Mouse (Mus musculus) lung, adult 2 months (tissue): ENCODE results near the gene Kcnd3. TPM values are rescaled to one million over a fixed set of nuclear protein-coding genes. Genes with fewer than 3 reads are reported as not detected.

Experiments
- DNase-seq: peaks from one replicate; pipeline ENCODE4 v3.0.0; 2022
- H3K4me1 ChIP-seq: fragments of 200-500 bp; 2 replicates; pipeline ENCODE4 v1.6.1; 2011; ENCODE audit warnings: low read length; ENCODE audit not compliant: control insufficient read depth, insufficient read depth
- H3K4me3 ChIP-seq: fragments of 200-500 bp; replicated peaks from 2 replicates; pipeline ENCODE3; 2011; ENCODE audit warnings: low read depth, mild to moderate bottlenecking, control low read depth, low read length; ENCODE audit errors: extremely low read depth
- CTCF ChIP-seq: fragments of 200-500 bp; IDR thresholded peaks from 2 replicates; pipeline ENCODE4 v1.5.1; 2011; ENCODE audit warnings: mild to moderate bottlenecking, low read length, control low read depth; ENCODE audit not compliant: insufficient read depth
- POLR2A ChIP-seq: fragments of 200-500 bp; IDR thresholded peaks from 2 replicates; pipeline ENCODE4 v1.6.1; 2011; ENCODE audit warnings: low read depth, mild to moderate bottlenecking, control low read depth, low read length, borderline replicate concordance; ENCODE audit errors: extremely low read depth
- WGBS: fragments of 180-500 bp; shearing (Covaris S2); methylation state at CpG from one replicate; pipeline ENCODE4 v1.1.7; 2018; 5-methylcytosine and 5-hydroxymethylcytosine counted together
- polyA plus RNA-seq: library from polyadenylated mRNA; depleted of rRNA; stranded (reverse); fragments of >200 nt; gene quantifications from 2 replicates; pipeline ENCODE4 v1.2.3, GENCODE M21; 2012; rRNA removed

Kcnd3 gene
- polyA plus RNA-seq, 1 experiment: 1.7 TPM

GRCm38 (mm10) chr3:105719979-105720378, 267.8 kb downstream of the Kcnd3 start:
- TF ChIP-seq POLR2A: no peak
- no peak for TF ChIP-seq CTCF
- Histone ChIP-seq H3K4me1 (no peaks in the 10 kb centered on the region), H3K4me3 (no peak overlapping the region)
- no peak for DNase-seq
- WGBS: 69% methylated on average over 4 of the region's 4 CpGs

- TF ChIP-seq CTCF: no peak
- no peak for TF ChIP-seq POLR2A
- DNase-seq: no peak
- Histone ChIP-seq H3K4me3 (no peak overlapping the region), H3K4me1 (no peaks in the 10 kb centered on the region)
- WGBS: 69% methylated on average over 4 of the region's 4 CpGs
Measured at GRCm38 (mm10) chr3:105720514-105720913, 268.4 kb downstream of the Kcnd3 start.

GRCm38 (mm10) chr3:105721681-105722201, 269.6 kb downstream of the Kcnd3 start:
- WGBS: 57% methylated on average over 2 of the region's 2 CpGs
- H3K4me3 ChIP-seq: no peak overlapping the region
- TF ChIP-seq POLR2A: no peak
- no peak for TF ChIP-seq CTCF
- no peaks in the 10 kb centered on the region for H3K4me1 ChIP-seq
- no peak for DNase-seq

- WGBS: 69% methylated on average over 3 of the region's 3 CpGs
- DNase-seq: no peak
- no peak for TF ChIP-seq POLR2A
- no peak for TF ChIP-seq CTCF
- Histone ChIP-seq H3K4me1 (no peaks in the 10 kb centered on the region), H3K4me3 (no peak overlapping the region)
Measured at GRCm38 (mm10) chr3:105722510-105722909, 270.4 kb downstream of the Kcnd3 start.

Other genes with a start within 250 kb of the Kcnd3 start
- gene Ddx20, start 235.2 kb downstream of the Kcnd3 start, polyA plus RNA-seq: 11.6 and 25.8 TPM in 2 replicates